Mouse (Mus musculus) erythroblast, adult 5-6 weeks (primary cell): ENCODE measurements around the gene Efna3. TPM values are rescaled to one million over a fixed set of nuclear protein-coding genes. Genes with fewer than 3 reads are reported as not detected.

ENCODE experiments used
- ATAC-seq: replicated peaks from 2 replicates; pipeline ENCODE4 v1.8.0; 2016; ENCODE audit warnings: moderate number of reproducible peaks, mild to moderate bottlenecking, moderate TSS enrichment, inconsistent platforms; ENCODE audit not compliant: poor library complexity, low FRiP score, severe bottlenecking
- total RNA-seq, 2 experiments: library from RNA; stranded (forward) in 1 of 2; stranded (reverse) in 1 of 2; fragments of 150-400 nt in 1 of 2; fragments of 200-764, 138-1000 nt in 1 of 2; gene quantifications; 2 replicates each; pipeline versions ENCODE4 v1.2.3 to v1.2.4; 2015 to 2017; ENCODE audit warnings: low replicate concordance in 2 of 2

Efna3 gene
- total RNA-seq, 2 experiments from 2014 or later, result not detected

DNA sequence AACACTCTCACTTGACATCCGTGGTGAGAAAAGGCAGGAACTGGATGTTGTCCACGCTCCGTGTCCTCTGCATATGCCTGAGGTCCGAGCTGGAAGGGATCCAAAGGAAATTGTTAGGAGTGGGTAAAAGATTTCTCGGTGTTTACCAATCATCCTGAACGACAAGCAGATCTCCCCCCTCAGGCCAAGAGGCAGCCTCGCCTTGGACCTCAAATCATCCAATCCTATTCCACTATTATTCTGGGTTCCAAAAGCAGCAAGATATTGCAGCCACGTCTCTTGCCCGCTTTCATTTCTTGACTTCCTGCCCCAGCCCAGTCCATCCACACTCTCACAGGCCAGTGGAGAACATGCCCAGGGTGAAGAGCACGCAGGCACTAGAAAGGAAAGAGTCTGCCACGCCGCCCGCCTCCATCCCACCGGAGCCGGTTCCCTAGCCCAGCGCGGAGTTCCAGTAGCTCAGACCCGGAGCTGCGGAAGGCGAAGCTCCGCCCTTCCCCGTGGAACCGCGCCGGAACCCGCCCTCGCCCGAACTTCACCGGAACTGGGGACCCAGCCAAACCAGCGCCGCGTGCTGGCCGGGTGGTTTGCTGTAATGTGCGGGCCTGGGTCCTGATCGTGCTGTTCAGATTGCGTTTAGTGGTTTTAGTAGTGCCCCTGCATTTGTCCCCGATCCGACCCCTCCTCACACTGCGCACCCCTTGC, 52.6 kb downstream of the Efna3 start, which contains the start of gene Slc50a1:
Slc50a1 (minus strand) TSS at position 520 of the 705 bp plus-strand sequence.
- peak; percentile 66 for ATAC-seq

DNA sequence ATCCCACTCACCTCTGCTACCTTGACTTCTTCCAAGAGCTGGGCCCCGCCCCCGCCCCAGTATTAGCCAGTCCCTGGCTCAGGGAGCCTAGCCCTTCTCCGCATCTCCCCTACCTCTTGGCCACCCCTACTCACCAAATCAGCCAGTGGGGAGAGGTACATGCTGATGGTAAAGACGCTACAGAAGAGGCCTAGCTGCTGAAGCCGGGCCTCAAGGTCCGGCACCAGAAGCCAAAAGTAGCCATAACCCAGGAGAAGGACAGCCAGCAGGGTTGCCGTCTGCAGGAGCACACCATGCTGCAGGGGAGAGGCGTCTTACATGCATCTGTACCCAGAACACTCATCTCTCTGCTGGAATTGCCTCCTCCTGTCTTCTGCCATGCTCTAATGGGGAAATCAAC, 53.8 kb downstream of the Efna3 start:
- no peak for ATAC-seq

DNA sequence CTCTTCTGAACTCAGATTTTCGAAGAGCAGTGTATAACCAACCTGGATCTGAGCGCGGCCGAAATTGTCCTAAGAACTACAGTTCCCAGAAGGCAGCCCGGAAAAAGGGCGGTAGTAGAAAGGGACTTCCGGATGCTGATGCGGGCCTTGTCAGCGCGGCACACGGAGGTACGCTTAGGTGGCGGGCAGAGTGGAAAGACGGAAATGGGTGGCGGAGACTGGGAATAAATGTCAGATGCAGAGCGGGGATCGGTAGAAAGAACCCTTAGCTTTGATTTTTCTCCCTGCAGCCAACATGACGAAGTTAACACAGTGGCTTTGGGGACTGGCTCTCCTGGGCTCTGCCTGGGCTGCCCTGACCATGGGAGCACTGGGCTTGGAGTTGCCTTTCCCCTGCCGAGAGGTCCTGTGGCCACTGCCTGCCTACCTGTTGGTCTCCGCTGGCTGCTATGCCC, 56.3 kb downstream of the Efna3 start:
- peak; percentile 85 for ATAC-seq

Other genes with a start within 250 kb of the Efna3 start
- gene Rusc1, start 229.7 kb downstream of the Efna3 start, total RNA-seq (2015; ENCODE audit: low replicate concordance), result 0.38 and 2.5 TPM in 2 replicates
- gene Rusc1, start 229.7 kb downstream of the Efna3 start, total RNA-seq (2017; ENCODE audit: low replicate concordance), result 1.6 and 5.6 TPM in 2 replicates
- gene Gm43738, start 221.9 kb downstream of the Efna3 start, total RNA-seq (2015; ENCODE audit: low replicate concordance), result not detected in 2 replicates
- not detected in 2 replicates for gene Gm43738, start 221.9 kb downstream of the Efna3 start, total RNA-seq (2017; ENCODE audit: low replicate concordance)
- 17.1 and 33.6 TPM in 2 replicates for gene Fdps, start 221.0 kb downstream of the Efna3 start, total RNA-seq (2015; ENCODE audit: low replicate concordance)
- 30.1 and 47.8 TPM in 2 replicates for gene Fdps, start 221.0 kb downstream of the Efna3 start, total RNA-seq (2017; ENCODE audit: low replicate concordance)
- gene Pklr, start 186.8 kb downstream of the Efna3 start, total RNA-seq (2015; ENCODE audit: low replicate concordance), result 22.5 and 23.4 TPM in 2 replicates
- 5.6 and 5.7 TPM in 2 replicates for gene Pklr, start 186.8 kb downstream of the Efna3 start, total RNA-seq (2017; ENCODE audit: low replicate concordance)
- gene Hcn3, start 162.8 kb downstream of the Efna3 start, total RNA-seq (2015; ENCODE audit: low replicate concordance), result not detected in 2 replicates
- gene Hcn3, start 162.8 kb downstream of the Efna3 start, total RNA-seq (2017; ENCODE audit: low replicate concordance), result 1.3 TPM in 1 of 2 replicates, not detected in the other
- 16.3 and 37.9 TPM in 2 replicates for gene Clk2, start 158.2 kb downstream of the Efna3 start, total RNA-seq (2015; ENCODE audit: low replicate concordance)
- 24.4 and 47.4 TPM in 2 replicates for gene Clk2, start 158.2 kb downstream of the Efna3 start, total RNA-seq (2017; ENCODE audit: low replicate concordance)
- gene Scamp3, start 145.5 kb downstream of the Efna3 start, total RNA-seq (2015; ENCODE audit: low replicate concordance), result 20.3 and 24.0 TPM in 2 replicates
- gene Scamp3, start 145.5 kb downstream of the Efna3 start, total RNA-seq (2017; ENCODE audit: low replicate concordance), result 3.5 and 5.8 TPM in 2 replicates
- 3.3 and 18.6 TPM in 2 replicates for gene Fam189b, start 139.8 kb downstream of the Efna3 start, total RNA-seq (2015; ENCODE audit: low replicate concordance)
- 1.8 TPM in 1 of 2 replicates, not detected in the other for gene Fam189b, start 139.8 kb downstream of the Efna3 start, total RNA-seq (2017; ENCODE audit: low replicate concordance)
- 11.1 and 18.8 TPM in 2 replicates for gene Gba, start 120.0 kb downstream of the Efna3 start, total RNA-seq (2015; ENCODE audit: low replicate concordance)
- 12.9 and 13.2 TPM in 2 replicates for gene Gba, start 120.0 kb downstream of the Efna3 start, total RNA-seq (2017; ENCODE audit: low replicate concordance)
- gene Thbs3, start 107.8 kb downstream of the Efna3 start, total RNA-seq (2015; ENCODE audit: low replicate concordance), result not detected in 2 replicates
- 1.7 TPM in 1 of 2 replicates, not detected in the other for gene Thbs3, start 107.8 kb downstream of the Efna3 start, total RNA-seq (2017; ENCODE audit: low replicate concordance)
- gene Mtx1, start 95.9 kb downstream of the Efna3 start, total RNA-seq (2015; ENCODE audit: low replicate concordance), result 4.0 and 13.4 TPM in 2 replicates
- 8.6 and 13.4 TPM in 2 replicates for gene Mtx1, start 95.9 kb downstream of the Efna3 start, total RNA-seq (2017; ENCODE audit: low replicate concordance)
- not detected in 2 replicates for gene Muc1, start 93.9 kb downstream of the Efna3 start, total RNA-seq (2015; ENCODE audit: low replicate concordance)
- not detected in 2 replicates for gene Muc1, start 93.9 kb downstream of the Efna3 start, total RNA-seq (2017; ENCODE audit: low replicate concordance)
- gene Krtcap2, start 77.0 kb downstream of the Efna3 start, total RNA-seq (2015; ENCODE audit: low replicate concordance), result 47.0 and 49.8 TPM in 2 replicates
- gene Krtcap2, start 77.0 kb downstream of the Efna3 start, total RNA-seq (2017; ENCODE audit: low replicate concordance), result 17.8 and 31.8 TPM in 2 replicates
- not detected in 2 replicates for gene Trim46, start 76.7 kb downstream of the Efna3 start, total RNA-seq (2015; ENCODE audit: low replicate concordance)
- gene Trim46, start 76.7 kb downstream of the Efna3 start, total RNA-seq (2017; ENCODE audit: low replicate concordance), result not detected in 2 replicates
- 16.1 and 42.3 TPM in 2 replicates for gene Dpm3, start 63.6 kb downstream of the Efna3 start, total RNA-seq (2015; ENCODE audit: low replicate concordance)
- gene Dpm3, start 63.6 kb downstream of the Efna3 start, total RNA-seq (2017; ENCODE audit: low replicate concordance), result 4.3 TPM in 1 of 2 replicates, not detected in the other
- gene Slc50a1, start 52.4 kb downstream of the Efna3 start, total RNA-seq (2015; ENCODE audit: low replicate concordance), result 8.8 and 12.9 TPM in 2 replicates
- gene Slc50a1, start 52.4 kb downstream of the Efna3 start, total RNA-seq (2017; ENCODE audit: low replicate concordance), result 10.9 and 11.5 TPM in 2 replicates
- gene Efna1, start 41.8 kb downstream of the Efna3 start, total RNA-seq (2015; ENCODE audit: low replicate concordance), result not detected in 2 replicates
- not detected in 2 replicates for gene Efna1, start 41.8 kb downstream of the Efna3 start, total RNA-seq (2017; ENCODE audit: low replicate concordance)
- not detected in 2 replicates for gene Efna4, start 15.1 kb upstream of the Efna3 start, total RNA-seq (2015; ENCODE audit: low replicate concordance)
- not detected in 2 replicates for gene Efna4, start 15.1 kb upstream of the Efna3 start, total RNA-seq (2017; ENCODE audit: low replicate concordance)
- gene Adam15, start 27.0 kb upstream of the Efna3 start, total RNA-seq (2015; ENCODE audit: low replicate concordance), result 25.3 and 34.2 TPM in 2 replicates
- 5.0 and 14.1 TPM in 2 replicates for gene Adam15, start 27.0 kb upstream of the Efna3 start, total RNA-seq (2017; ENCODE audit: low replicate concordance)
- not detected in 2 replicates for gene Dcst2, start 39.0 kb upstream of the Efna3 start, total RNA-seq (2015; ENCODE audit: low replicate concordance)
- gene Dcst2, start 39.0 kb upstream of the Efna3 start, total RNA-seq (2017; ENCODE audit: low replicate concordance), result not detected in 2 replicates
- gene Dcst1, start 42.3 kb upstream of the Efna3 start, total RNA-seq (2015; ENCODE audit: low replicate concordance), result not detected in 2 replicates
- gene Dcst1, start 42.3 kb upstream of the Efna3 start, total RNA-seq (2017; ENCODE audit: low replicate concordance), result not detected in 2 replicates
- gene Zbtb7b, start 71.8 kb upstream of the Efna3 start, total RNA-seq (2015; ENCODE audit: low replicate concordance), result 5.8 and 7.7 TPM in 2 replicates
- 5.4 and 15.2 TPM in 2 replicates for gene Zbtb7b, start 71.8 kb upstream of the Efna3 start, total RNA-seq (2017; ENCODE audit: low replicate concordance)
- gene Lenep, start 79.8 kb upstream of the Efna3 start, total RNA-seq (2015; ENCODE audit: low replicate concordance), result 0.63 and 3.7 TPM in 2 replicates
- gene Lenep, start 79.8 kb upstream of the Efna3 start, total RNA-seq (2017; ENCODE audit: low replicate concordance), result 0.17 TPM in 1 of 2 replicates, not detected in the other
- 2.1 and 6.3 TPM in 2 replicates for gene Flad1, start 88.9 kb upstream of the Efna3 start, total RNA-seq (2015; ENCODE audit: low replicate concordance)
- gene Flad1, start 88.9 kb upstream of the Efna3 start, total RNA-seq (2017; ENCODE audit: low replicate concordance), result 1.8 and 3.1 TPM in 2 replicates
- 67.9 and 79.9 TPM in 2 replicates for gene Cks1b, start 95.4 kb upstream of the Efna3 start, total RNA-seq (2015; ENCODE audit: low replicate concordance)
- gene Cks1b, start 95.4 kb upstream of the Efna3 start, total RNA-seq (2017; ENCODE audit: low replicate concordance), result 37.4 and 42.1 TPM in 2 replicates
- 14.4 and 25.2 TPM in 2 replicates for gene Shc1, start 95.5 kb upstream of the Efna3 start, total RNA-seq (2015; ENCODE audit: low replicate concordance)
- gene Shc1, start 95.5 kb upstream of the Efna3 start, total RNA-seq (2017; ENCODE audit: low replicate concordance), result 21.3 and 24.1 TPM in 2 replicates
- 9.8 and 11.5 TPM in 2 replicates for gene Pygo2, start 107.2 kb upstream of the Efna3 start, total RNA-seq (2015; ENCODE audit: low replicate concordance)
- 5.6 and 12.4 TPM in 2 replicates for gene Pygo2, start 107.2 kb upstream of the Efna3 start, total RNA-seq (2017; ENCODE audit: low replicate concordance)
- 3.8 and 4.2 TPM in 2 replicates for gene Pbxip1, start 113.7 kb upstream of the Efna3 start, total RNA-seq (2015; ENCODE audit: low replicate concordance)
- gene Pbxip1, start 113.7 kb upstream of the Efna3 start, total RNA-seq (2017; ENCODE audit: low replicate concordance), result 6.2 and 8.6 TPM in 2 replicates
- 5.4 and 8.1 TPM in 2 replicates for gene Pmvk, start 131.6 kb upstream of the Efna3 start, total RNA-seq (2015; ENCODE audit: low replicate concordance)
- 6.6 and 10.1 TPM in 2 replicates for gene Pmvk, start 131.6 kb upstream of the Efna3 start, total RNA-seq (2017; ENCODE audit: low replicate concordance)
- not detected in 2 replicates for gene Kcnn3, start 197.2 kb upstream of the Efna3 start, total RNA-seq (2015; ENCODE audit: low replicate concordance)
- 0.26 TPM in 1 of 2 replicates, not detected in the other for gene Kcnn3, start 197.2 kb upstream of the Efna3 start, total RNA-seq (2017; ENCODE audit: low replicate concordance)